Mouse (Mus musculus) G1E (cell line): Measurements from ENCODE around the gene Gemin4. TPM values are rescaled to one million over a fixed set of nuclear protein-coding genes. Genes with fewer than 3 reads are reported as not detected.

Experiments
- ATAC-seq: 2 replicates; pipeline ENCODE4 v1.8.0; 2016; ENCODE audit warnings: mild to moderate bottlenecking; ENCODE audit not compliant: insufficient number of reproducible peaks, poor library complexity, low FRiP score, severe bottlenecking; ENCODE audit errors: extremely low read depth
- DNase-seq: peaks from one replicate; pipeline ENCODE4 v3.0.0; 2012; ENCODE audit warnings: low spot score
- H3K27me3 ChIP-seq: 2 replicates; pipeline ENCODE4 v1.6.1; 2012; ENCODE audit warnings: mild to moderate bottlenecking, low read length, inconsistent platforms; ENCODE audit not compliant: insufficient read depth
- H3K36me3 ChIP-seq: replicated peaks from 2 replicates; pipeline ENCODE3; 2012; ENCODE audit warnings: mild to moderate bottlenecking, inconsistent platforms
- H3K4me1 ChIP-seq: 2 replicates; pipeline ENCODE4 v1.6.1; 2012; ENCODE audit warnings: low read depth, low read length, inconsistent platforms, mixed read lengths; ENCODE audit not compliant: insufficient read depth
- H3K4me3 ChIP-seq: 2 replicates; pipeline ENCODE4 v1.5.1; 2012; ENCODE audit warnings: low read depth, mild to moderate bottlenecking, inconsistent platforms, low read length, moderate library complexity, mixed read lengths
- H3K9me3 ChIP-seq: replicated peaks from 2 replicates; pipeline ENCODE4 v1.6.1; 2012; ENCODE audit warnings: inconsistent platforms
- CTCF ChIP-seq: IDR thresholded peaks from 2 replicates; pipeline ENCODE4 v1.5.1; 2012; ENCODE audit warnings: low read depth, low read length, inconsistent platforms, mixed read lengths
- GATA1 ChIP-seq: IDR thresholded peaks from 2 replicates; pipeline ENCODE4 v1.6.1; 2012; ENCODE audit warnings: borderline replicate concordance, low read length, inconsistent platforms, mixed read lengths
- GATA2 ChIP-seq: IDR thresholded peaks from 2 replicates; pipeline ENCODE4 v1.6.1; 2012; ENCODE audit warnings: low read depth, low read length, inconsistent platforms, borderline replicate concordance
- POLR2AphosphoS5 ChIP-seq: IDR thresholded peaks from 2 replicates; pipeline ENCODE4 v1.6.1; 2012; ENCODE audit warnings: low read depth, low read length, inconsistent platforms; ENCODE audit not compliant: insufficient replicate concordance
- TAL1 ChIP-seq: conservative IDR thresholded peaks from 2 replicates; pipeline ENCODE4 v1.6.1; 2012; ENCODE audit warnings: low read depth, low read length, inconsistent platforms, mixed read lengths
- polyA plus RNA-seq: library from polyadenylated mRNA; stranded (reverse); fragments of >175 nt; gene quantifications from 2 replicates; pipeline ENCODE4 v1.2.3, GENCODE M21; 2012
- total RNA-seq, 2 experiments: library from RNA; stranded (forward) in 1 of 2; stranded (reverse) in 1 of 2; fragments of 200-1000 nt in 1 of 2; fragments of >200 nt in 1 of 2; fragmentation: Nextera tagmentation in 1 of 2; gene quantifications; 2 replicates each; pipeline ENCODE4 v1.2.3; 2014 to 2017

Gene Gemin4
- total and polyA plus RNA-seq, 3 experiments: 4.7 to 21.9 (median 19.1) TPM

DNA sequence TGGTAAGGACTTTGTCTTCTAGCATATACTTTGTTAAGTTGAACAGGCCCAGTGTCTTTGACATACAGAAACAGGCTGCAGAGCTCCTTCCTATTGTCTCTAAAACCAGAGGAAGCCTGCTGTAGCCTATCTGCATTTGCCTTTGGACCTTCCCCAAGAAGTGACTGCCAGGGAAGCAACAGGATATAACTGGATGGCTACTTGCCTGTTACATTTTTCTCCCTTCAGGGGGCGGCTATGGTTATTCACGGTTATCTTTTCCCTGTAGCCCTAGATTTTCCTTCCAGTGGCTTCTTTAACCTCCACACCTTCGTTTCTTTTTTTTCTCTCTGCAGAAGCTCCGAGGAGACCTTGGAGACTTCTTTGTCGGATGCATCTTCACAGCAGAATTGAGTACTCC is 10.7 kb downstream of the Gemin4 start:
- no peak for ATAC-seq
- no peaks in the 10 kb centered on the region for H3K9me3 ChIP-seq
- DNase-seq: no peak
- TF ChIP-seq TAL1: no peak
- TF ChIP-seq CTCF: no peak
- TF ChIP-seq GATA1: no peak
- no peak for TF ChIP-seq POLR2AphosphoS5
- TF ChIP-seq GATA2: no peak
- H3K36me3 ChIP-seq: peaks cover 77% of the 10 kb centered on the region
- H3K4me3 ChIP-seq: no peak overlapping the region
- H3K4me1 ChIP-seq: peaks cover 27% of the 10 kb centered on the region
- no peaks in the 10 kb centered on the region for H3K27me3 ChIP-seq

DNA sequence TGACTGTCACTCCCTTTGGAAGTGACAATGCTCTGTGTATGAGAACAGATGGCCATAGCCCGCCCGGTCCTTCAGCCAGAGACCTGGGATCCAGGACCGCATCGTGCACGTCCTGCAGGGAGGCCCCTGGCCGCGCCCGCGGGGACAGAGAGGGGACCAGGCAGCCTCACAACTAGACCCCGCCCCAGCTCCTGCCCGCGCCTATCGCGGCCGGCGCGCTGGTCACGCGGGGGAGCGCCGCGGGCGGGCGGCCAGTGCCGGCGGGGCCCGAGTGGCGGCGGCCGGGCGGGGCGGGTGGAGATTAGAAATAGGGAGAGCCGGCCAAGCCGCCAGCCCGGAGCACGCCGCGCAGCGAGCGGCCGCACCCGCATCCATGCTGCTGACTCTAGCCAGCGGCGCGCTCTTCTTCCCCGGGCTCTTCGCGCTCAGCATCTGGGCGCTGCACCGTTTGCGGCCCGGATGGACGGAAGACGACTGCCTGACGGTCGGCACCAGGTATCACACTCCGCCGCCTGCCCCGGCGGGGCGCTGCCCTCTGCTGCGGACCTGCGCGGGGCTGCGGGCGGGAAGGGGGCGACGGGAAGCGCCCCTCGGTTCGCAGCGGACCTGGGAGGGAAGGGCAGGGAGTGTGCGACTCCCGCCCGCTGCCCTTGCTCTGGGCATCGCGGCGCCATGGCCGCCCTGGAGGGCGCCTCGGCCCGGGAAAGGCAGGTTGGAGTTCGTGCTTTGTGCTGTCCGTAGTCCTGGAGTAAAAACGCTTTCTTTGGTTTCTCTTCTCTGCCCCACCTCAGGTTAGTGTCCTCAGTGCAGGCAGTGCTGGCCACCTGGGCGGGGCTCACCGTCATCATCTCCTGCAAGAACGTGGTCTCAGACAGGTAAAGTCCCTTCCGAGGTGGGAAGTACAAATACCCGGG is 15.4 kb downstream of the Gemin4 start:
- TF ChIP-seq POLR2AphosphoS5 (no peak), TAL1 (no peak), GATA2 (no peak), GATA1 (no peak), CTCF (no peak)
- peak; percentile 63 for ATAC-seq
- Histone ChIP-seq H3K27me3 (0 out of 2 replicates have a peak, but pooled peaks cover 5% of the 10 kb centered on the region), H3K4me1 (peaks cover 24% of the 10 kb centered on the region), H3K36me3 (peaks cover 34% of the 10 kb centered on the region), H3K9me3 (no peaks in the 10 kb centered on the region), H3K4me3 (peak overlapping the region; percentile 93)
- peak; percentile 93 for DNase-seq

DNA sequence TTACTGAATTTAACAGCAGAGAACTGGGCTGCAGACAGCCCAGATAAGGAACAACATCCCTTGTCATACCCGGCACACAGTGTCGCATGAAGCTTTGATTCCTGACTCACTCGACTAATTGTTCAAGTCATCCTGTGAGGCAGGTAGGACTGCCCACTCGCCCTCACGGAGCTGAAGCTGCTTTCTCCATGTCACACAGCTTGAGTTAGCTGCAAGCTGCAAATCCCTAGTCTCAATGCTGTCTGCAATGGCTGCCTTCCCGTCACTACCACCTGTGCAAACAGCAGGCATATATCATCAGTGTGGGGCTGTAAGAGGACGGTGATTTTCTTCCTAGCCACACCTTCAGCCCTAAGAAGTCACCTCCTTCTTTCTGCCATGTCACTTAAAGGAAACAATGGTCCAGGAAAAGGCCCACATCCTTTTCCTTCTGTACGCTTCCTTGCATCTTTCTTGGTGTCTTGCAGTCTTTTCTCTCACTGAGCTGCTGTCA is 20.4 kb downstream of the Gemin4 start:
- Histone ChIP-seq H3K27me3 (0 out of 2 replicates have a peak, but pooled peaks cover 5% of the 10 kb centered on the region), H3K4me3 (no peak overlapping the region), H3K4me1 (peaks cover 20% of the 10 kb centered on the region), H3K9me3 (no peaks in the 10 kb centered on the region), H3K36me3 (no peaks in the 10 kb centered on the region)
- no peak for ATAC-seq
- TF ChIP-seq CTCF (no peak), TAL1 (no peak), POLR2AphosphoS5 (no peak), GATA2 (no peak), GATA1 (no peak)
- no peak for DNase-seq

DNA sequence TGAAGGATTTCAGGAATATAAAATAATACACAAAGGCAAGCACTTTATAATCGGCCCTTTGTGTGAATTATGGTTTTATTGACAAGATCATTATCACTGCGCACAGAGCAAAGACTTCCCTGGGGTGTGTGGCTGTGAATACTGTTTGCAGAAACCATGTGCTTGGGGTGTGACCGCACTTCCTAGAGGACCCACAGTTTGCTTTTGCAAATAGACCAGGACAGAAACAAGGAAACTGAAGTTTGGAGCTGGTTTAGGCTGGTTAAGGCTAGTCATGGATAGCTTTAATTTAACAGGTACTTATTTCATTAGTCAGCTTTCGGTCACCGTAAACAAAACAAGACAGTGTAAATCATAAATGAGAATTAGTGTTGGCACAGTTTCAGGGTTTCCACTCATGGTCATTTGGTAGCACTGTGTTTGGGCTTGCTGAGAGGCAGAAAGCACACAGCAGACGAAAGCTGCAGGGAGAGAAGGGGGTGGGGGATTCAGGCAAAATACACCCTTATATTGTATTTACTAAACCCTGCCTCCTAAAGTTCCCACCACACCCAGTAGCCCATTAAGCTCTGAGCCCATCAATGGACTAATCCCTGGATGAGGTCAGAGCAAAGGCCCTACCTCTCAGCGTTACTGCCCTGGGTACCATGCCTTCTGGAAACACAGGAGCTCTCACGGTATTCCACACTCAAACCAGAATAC is 21.0 kb downstream of the Gemin4 start:
- Histone ChIP-seq H3K9me3 (no peaks in the 10 kb centered on the region), H3K4me3 (no peak overlapping the region), H3K27me3 (0 out of 2 replicates have a peak, but pooled peaks cover 5% of the 10 kb centered on the region), H3K4me1 (peaks cover 15% of the 10 kb centered on the region), H3K36me3 (no peaks in the 10 kb centered on the region)
- TF ChIP-seq GATA1 (no peak), GATA2 (no peak), CTCF (no peak)
- DNase-seq (no peak), ATAC-seq (no peak)

DNA sequence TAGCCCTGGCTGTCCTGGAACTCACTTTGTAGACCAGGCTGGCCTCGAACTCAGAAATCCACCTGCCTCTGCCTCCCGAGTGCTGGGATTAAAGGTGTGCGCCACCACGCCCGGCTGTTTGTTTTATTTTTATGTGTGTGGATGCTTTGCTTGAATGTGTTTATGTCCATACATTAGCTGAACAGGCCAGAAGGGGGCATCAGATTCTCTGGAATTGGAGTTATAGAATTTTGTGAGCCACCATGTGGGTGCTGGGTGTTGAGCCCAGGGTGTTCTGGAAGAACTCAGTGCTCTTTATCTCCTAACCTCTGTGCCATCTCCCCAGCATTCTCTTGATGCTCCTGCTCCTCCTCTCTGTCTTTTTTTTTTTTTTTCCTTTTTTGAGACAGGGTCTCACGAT is 30.6 kb downstream of the Gemin4 start:
- Histone ChIP-seq H3K4me1 (no peaks in the 10 kb centered on the region; the same call in 1 of the 2 replicates), H3K36me3 (peaks cover 29% of the 10 kb centered on the region), H3K9me3 (no peaks in the 10 kb centered on the region), H3K27me3 (no peaks in the 10 kb centered on the region), H3K4me3 (no peak overlapping the region)
- no peak for ATAC-seq
- TF ChIP-seq POLR2AphosphoS5: no peak
- TF ChIP-seq GATA1: no peak
- TF ChIP-seq GATA2: no peak
- no peak for TF ChIP-seq CTCF
- no peak for TF ChIP-seq TAL1
- DNase-seq: no peak

DNA sequence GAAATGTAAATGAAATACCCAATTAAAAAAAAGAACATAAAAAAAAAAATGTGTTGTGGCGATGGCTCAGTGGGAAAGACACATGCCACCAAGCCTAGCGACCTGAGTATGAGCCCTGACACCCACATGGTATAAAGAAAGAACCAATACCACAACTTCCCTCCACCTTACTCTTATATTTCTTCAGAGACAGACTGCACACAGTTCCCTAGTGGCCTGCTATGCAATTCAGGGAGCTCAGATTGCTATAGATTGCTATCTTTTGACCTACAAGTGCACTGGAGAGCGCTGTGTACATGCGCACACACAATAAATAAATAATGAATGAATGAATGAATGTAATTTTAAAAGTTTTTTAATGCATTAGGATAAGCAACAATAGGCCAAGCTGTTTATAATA is 33.7 kb downstream of the Gemin4 start:
- H3K36me3 ChIP-seq: peaks cover 37% of the 10 kb centered on the region

More for the DNA sequence above, 33.7 kb downstream of the Gemin4 start:
- Histone ChIP-seq H3K4me1 (peaks cover 11% of the 10 kb centered on the region), H3K27me3 (no peaks in the 10 kb centered on the region), H3K9me3 (no peaks in the 10 kb centered on the region), H3K4me3 (no peak overlapping the region)
- ATAC-seq: no peak
- DNase-seq: no peak
- TF ChIP-seq CTCF (no peak), GATA1 (no peak), POLR2AphosphoS5 (no peak), TAL1 (no peak), GATA2 (no peak)
